Mouse (Mus musculus): ENCODE results near the gene Pdpk1. TPM values are rescaled to one million over a fixed set of nuclear protein-coding genes. Genes with fewer than 3 reads are reported as not detected.

Gene Pdpk1
- polyA plus RNA-seq, 1 experiment from 2014 or later: 41.2 TPM

GRCm38 (mm10) chr17:24044482-24044881, 106.2 kb downstream of the Pdpk1 start:
- Histone ChIP-seq H3K4me3 (ENCODE audit: low read depth, low read length) (no peak overlapping the region), H3K27me3 (ENCODE audit: control insufficient read depth, insufficient read depth, low read length) (no peaks in the 10 kb centered on the region), H3K4me2 (no peak overlapping the region), H3K27ac (ENCODE audit: low read depth, low read length) (no peak overlapping the region), H3K36me3 (ENCODE audit: control insufficient read depth, insufficient read depth, low read length) (peaks cover 14% of the 10 kb centered on the region), H3K9ac (ENCODE audit: low read length) (no peak overlapping the region), H3K9me3 (ENCODE audit: control insufficient read depth, low read length) (no peaks in the 10 kb centered on the region), H3K4me1 (ENCODE audit: control insufficient read depth, insufficient read depth, low read length) (no peaks in the 10 kb centered on the region)
- WGBS: 69% methylated on average over 5 of the region's 5 CpGs
- ATAC-seq (ENCODE audit: low FRiP score) (no peak), DNase-seq (ENCODE audit: low spot score, missing footprints) (no peak)

GRCm38 (mm10) chr17:24037844-24038243, 112.9 kb downstream of the Pdpk1 start, which contains the start of gene Prss27:
Gene Prss27, plus strand, starts transcription at chr17:24038144.
- Histone ChIP-seq H3K4me2 (no peak within 1 kb of the TSS), H3K4me1 (ENCODE audit: control insufficient read depth, insufficient read depth, low read length) (no peaks in the 10 kb centered on the region), H3K27me3 (ENCODE audit: control insufficient read depth, insufficient read depth, low read length) (no peaks in the 10 kb centered on the region), H3K27ac (ENCODE audit: low read depth, low read length) (no peak within 1 kb of the TSS), H3K4me3 (ENCODE audit: low read depth, low read length) (no peak within 1 kb of the TSS), H3K36me3 (ENCODE audit: control insufficient read depth, insufficient read depth, low read length) (no peaks in the 10 kb centered on the region), H3K9ac (ENCODE audit: low read length) (no peak within 1 kb of the TSS), H3K9me3 (ENCODE audit: control insufficient read depth, low read length) (no peaks in the 10 kb centered on the region)
- 76% methylated on average over 4 of the region's 4 CpGs for WGBS
- DNase-seq (ENCODE audit: low spot score, missing footprints): no peak
- ATAC-seq (ENCODE audit: low FRiP score): no peak

DNA sequence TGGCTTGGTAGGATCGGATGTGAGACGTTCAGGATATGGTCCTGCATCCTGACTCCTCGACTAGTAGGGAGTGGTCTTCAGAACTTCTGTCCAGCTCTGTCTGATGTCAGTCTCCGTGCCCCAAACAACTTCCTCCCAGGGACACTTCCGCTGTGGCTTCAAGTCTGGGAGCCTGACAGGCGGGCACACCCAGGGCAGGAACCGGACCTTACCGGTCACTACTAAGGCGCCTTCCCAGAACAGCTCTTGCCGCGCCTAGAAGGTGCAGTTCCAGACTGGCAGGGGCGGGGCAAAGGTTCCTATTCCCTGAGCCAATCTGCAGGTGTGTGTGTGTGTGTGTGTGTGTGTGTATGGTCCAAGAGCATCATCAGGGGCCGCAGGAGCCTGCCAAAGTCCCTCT, 113.4 kb downstream of the Pdpk1 start:
- Histone ChIP-seq H3K4me1 (ENCODE audit: control insufficient read depth, insufficient read depth, low read length) (no peaks in the 10 kb centered on the region), H3K4me3 (ENCODE audit: low read depth, low read length) (no peak overlapping the region), H3K9ac (ENCODE audit: low read length) (no peak overlapping the region), H3K36me3 (ENCODE audit: control insufficient read depth, insufficient read depth, low read length) (no peaks in the 10 kb centered on the region), H3K27me3 (ENCODE audit: control insufficient read depth, insufficient read depth, low read length) (no peaks in the 10 kb centered on the region), H3K4me2 (no peak overlapping the region), H3K9me3 (ENCODE audit: control insufficient read depth, low read length) (no peaks in the 10 kb centered on the region), H3K27ac (ENCODE audit: low read depth, low read length) (no peak overlapping the region)
- 79% methylated on average over 13 of the region's 13 CpGs for WGBS
- DNase-seq (ENCODE audit: low spot score, missing footprints) (no peak), ATAC-seq (ENCODE audit: low FRiP score) (no peak)

DNA sequence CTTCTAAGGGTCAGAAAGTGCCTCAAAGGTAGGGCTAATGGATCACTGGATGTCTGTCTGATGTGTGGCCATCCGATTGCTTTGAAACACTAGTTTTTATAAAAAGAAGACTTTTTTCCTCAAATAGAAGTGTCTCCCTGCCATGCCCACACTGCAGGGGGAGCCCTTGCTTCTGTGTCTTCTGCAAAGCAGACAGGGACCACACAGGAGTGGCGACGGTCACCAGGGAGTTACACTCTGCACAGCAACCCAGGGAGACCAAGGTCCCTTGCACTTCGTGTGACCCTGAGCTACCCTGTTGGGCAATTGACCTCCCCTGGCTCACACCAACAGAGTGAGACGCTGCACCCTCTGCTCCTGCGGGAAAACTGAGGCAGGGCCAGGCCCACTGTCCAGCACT, 113.8 kb downstream of the Pdpk1 start:
- Histone ChIP-seq H3K4me1 (ENCODE audit: control insufficient read depth, insufficient read depth, low read length) (no peaks in the 10 kb centered on the region), H3K27ac (ENCODE audit: low read depth, low read length) (no peak overlapping the region), H3K27me3 (ENCODE audit: control insufficient read depth, insufficient read depth, low read length) (no peaks in the 10 kb centered on the region), H3K4me2 (no peak overlapping the region), H3K9me3 (ENCODE audit: control insufficient read depth, low read length) (no peaks in the 10 kb centered on the region), H3K36me3 (ENCODE audit: control insufficient read depth, insufficient read depth, low read length) (no peaks in the 10 kb centered on the region), H3K4me3 (ENCODE audit: low read depth, low read length) (no peak overlapping the region), H3K9ac (ENCODE audit: low read length) (no peak overlapping the region)
- ATAC-seq (ENCODE audit: low FRiP score) (no peak), DNase-seq (ENCODE audit: low spot score, missing footprints) (no peak)
- 80% methylated on average over 6 of the region's 6 CpGs for WGBS

DNA sequence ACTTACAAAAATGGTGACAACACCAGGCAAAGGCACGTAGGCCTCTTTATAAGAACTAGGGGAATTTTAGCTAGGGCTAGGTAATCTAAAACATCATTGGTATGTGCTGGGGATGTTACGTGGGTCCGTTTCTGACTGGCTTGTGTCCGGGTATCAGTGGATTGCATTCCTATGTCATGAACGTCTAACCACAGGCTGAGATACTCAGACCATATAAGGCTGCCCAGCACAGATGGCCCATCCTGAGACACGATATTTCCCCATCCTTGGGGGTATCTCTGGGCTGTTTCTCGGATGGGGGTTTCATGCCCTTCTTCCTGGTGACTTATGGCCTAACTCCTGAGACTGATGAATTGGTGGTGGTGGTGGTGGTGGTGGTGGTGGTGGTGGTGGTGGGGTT, 115.6 kb downstream of the Pdpk1 start:
- ATAC-seq (ENCODE audit: low FRiP score) (no peak), DNase-seq (ENCODE audit: low spot score, missing footprints) (no peak)
- Histone ChIP-seq H3K36me3 (ENCODE audit: control insufficient read depth, insufficient read depth, low read length) (no peaks in the 10 kb centered on the region), H3K4me1 (ENCODE audit: control insufficient read depth, insufficient read depth, low read length) (no peaks in the 10 kb centered on the region), H3K27me3 (ENCODE audit: control insufficient read depth, insufficient read depth, low read length) (no peaks in the 10 kb centered on the region), H3K9ac (ENCODE audit: low read length) (no peak overlapping the region), H3K4me3 (ENCODE audit: low read depth, low read length) (no peak overlapping the region), H3K4me2 (no peak overlapping the region), H3K9me3 (ENCODE audit: control insufficient read depth, low read length) (no peaks in the 10 kb centered on the region), H3K27ac (ENCODE audit: low read depth, low read length) (no peak overlapping the region)
- 83% methylated on average over 7 of the region's 7 CpGs for WGBS

DNA sequence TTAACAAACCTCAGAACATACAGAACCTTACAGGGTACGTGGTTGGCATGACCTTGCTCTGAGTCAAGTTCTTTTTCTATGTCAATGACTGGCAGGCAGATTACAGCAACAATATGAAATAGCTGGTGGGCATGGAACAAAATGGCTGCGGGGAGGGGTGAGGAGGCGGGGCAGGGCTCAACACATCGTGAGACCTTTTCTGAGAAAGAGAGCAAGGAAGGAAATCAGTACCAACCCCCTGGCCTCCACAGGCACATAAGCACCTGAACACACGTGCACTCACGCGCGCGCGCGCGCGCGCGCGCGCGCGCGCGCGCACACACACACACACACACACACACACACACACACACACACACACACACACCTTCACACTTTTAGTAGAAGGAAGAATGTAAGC, 120.2 kb downstream of the Pdpk1 start:
- Histone ChIP-seq H3K36me3 (ENCODE audit: control insufficient read depth, insufficient read depth, low read length) (no peaks in the 10 kb centered on the region), H3K27me3 (ENCODE audit: control insufficient read depth, insufficient read depth, low read length) (no peaks in the 10 kb centered on the region), H3K4me3 (ENCODE audit: low read depth, low read length) (no peak overlapping the region), H3K9me3 (ENCODE audit: control insufficient read depth, low read length) (no peaks in the 10 kb centered on the region), H3K4me2 (no peak overlapping the region), H3K4me1 (ENCODE audit: control insufficient read depth, insufficient read depth, low read length) (no peaks in the 10 kb centered on the region), H3K9ac (ENCODE audit: low read length) (no peak overlapping the region), H3K27ac (ENCODE audit: low read depth, low read length) (no peak overlapping the region)
- ATAC-seq (ENCODE audit: low FRiP score): no peak
- no peak for DNase-seq (ENCODE audit: low spot score, missing footprints)
- 86% methylated on average over 19 of the region's 22 CpGs for WGBS

DNA sequence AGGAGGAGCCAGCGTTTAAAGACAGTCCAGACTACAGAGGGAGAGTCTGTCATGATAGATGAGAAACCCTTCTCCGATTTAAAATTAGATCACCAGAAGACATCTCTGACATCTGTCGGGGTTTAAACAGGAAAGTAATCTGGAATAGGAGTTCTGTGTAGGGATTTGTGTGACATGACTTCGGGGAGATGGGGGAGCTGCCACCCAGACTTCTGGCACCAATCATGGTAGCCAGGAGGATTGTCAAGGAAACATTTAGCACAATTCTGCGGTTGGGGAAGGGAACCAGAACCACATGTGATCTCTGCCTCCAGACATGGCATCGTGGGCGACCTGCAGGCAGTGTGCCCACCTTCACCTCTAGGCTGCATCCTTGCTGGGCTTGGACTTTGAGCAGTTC, 121.2 kb downstream of the Pdpk1 start:
- WGBS: 85% methylated on average over 7 of the region's 7 CpGs
- H3K9me3 ChIP-seq (ENCODE audit: control insufficient read depth, low read length): no peaks in the 10 kb centered on the region
- DNase-seq (ENCODE audit: low spot score, missing footprints) (no peak), ATAC-seq (ENCODE audit: low FRiP score) (no peak)
- no peak overlapping the region for H3K4me2 ChIP-seq
- no peaks in the 10 kb centered on the region for H3K36me3 ChIP-seq (ENCODE audit: control insufficient read depth, insufficient read depth, low read length)
- no peak overlapping the region for H3K27ac ChIP-seq (ENCODE audit: low read depth, low read length)
- no peaks in the 10 kb centered on the region for H3K27me3 ChIP-seq (ENCODE audit: control insufficient read depth, insufficient read depth, low read length)
- no peaks in the 10 kb centered on the region for H3K4me1 ChIP-seq (ENCODE audit: control insufficient read depth, insufficient read depth, low read length)
- H3K4me3 ChIP-seq (ENCODE audit: low read depth, low read length): no peak overlapping the region
- no peak overlapping the region for H3K9ac ChIP-seq (ENCODE audit: low read length)

Other genes starting within 250 kb of the Pdpk1 start
- gene Dcpp3, start 233.5 kb downstream of the Pdpk1 start, polyA plus RNA-seq (2014; fragmentation: Nextera tagmentation; extraction: Ambion mirVana): not detected in 2 replicates
- gene Sbp, start 209.3 kb downstream of the Pdpk1 start, polyA plus RNA-seq (2014; fragmentation: Nextera tagmentation; extraction: Ambion mirVana): not detected in 2 replicates
- not detected in 2 replicates for gene Sbpl, start 195.7 kb downstream of the Pdpk1 start, polyA plus RNA-seq (2014; fragmentation: Nextera tagmentation; extraction: Ambion mirVana)
- not detected in 2 replicates for gene Prss30, start 170.4 kb downstream of the Pdpk1 start, polyA plus RNA-seq (2014; fragmentation: Nextera tagmentation; extraction: Ambion mirVana)
- gene Prss22, start 152.8 kb downstream of the Pdpk1 start, polyA plus RNA-seq (2014; fragmentation: Nextera tagmentation; extraction: Ambion mirVana): 0.19 TPM in 1 of 2 replicates, not detected in the other
- gene Prss27, start 112.8 kb downstream of the Pdpk1 start, polyA plus RNA-seq (2014; fragmentation: Nextera tagmentation; extraction: Ambion mirVana): not detected in 2 replicates
- 76.8 and 80.0 TPM in 2 replicates for gene Kctd5, start 77.4 kb downstream of the Pdpk1 start, polyA plus RNA-seq (2014; fragmentation: Nextera tagmentation; extraction: Ambion mirVana)
- gene Amdhd2, start 12.8 kb upstream of the Pdpk1 start, polyA plus RNA-seq (2014; fragmentation: Nextera tagmentation; extraction: Ambion mirVana): 26.8 and 27.3 TPM in 2 replicates
- 437 and 465 TPM in 2 replicates for gene Atp6v0c, start 18.8 kb upstream of the Pdpk1 start, polyA plus RNA-seq (2014; fragmentation: Nextera tagmentation; extraction: Ambion mirVana)
- gene Tbc1d24, start 54.6 kb upstream of the Pdpk1 start, polyA plus RNA-seq (2014; fragmentation: Nextera tagmentation; extraction: Ambion mirVana): 6.5 and 7.3 TPM in 2 replicates
- gene Ntn3, start 58.6 kb upstream of the Pdpk1 start, polyA plus RNA-seq (2014; fragmentation: Nextera tagmentation; extraction: Ambion mirVana): 2.3 and 3.0 TPM in 2 replicates
- gene Tedc2, start 69.9 kb upstream of the Pdpk1 start, polyA plus RNA-seq (2014; fragmentation: Nextera tagmentation; extraction: Ambion mirVana): 15.1 and 16.9 TPM in 2 replicates
- 89.9 and 98.6 TPM in 2 replicates for gene Ccnf, start 100.6 kb upstream of the Pdpk1 start, polyA plus RNA-seq (2014; fragmentation: Nextera tagmentation; extraction: Ambion mirVana)
- gene Abca17, start 200.1 kb upstream of the Pdpk1 start, polyA plus RNA-seq (2014; fragmentation: Nextera tagmentation; extraction: Ambion mirVana): 0.06 TPM in 1 of 2 replicates, not detected in the other
- 11.6 and 12.2 TPM in 2 replicates for gene Abca3, start 201.0 kb upstream of the Pdpk1 start, polyA plus RNA-seq (2014; fragmentation: Nextera tagmentation; extraction: Ambion mirVana)

Data from midbrain, embryonic 11.5 days (tissue).